Mouse (Mus musculus) E14TG2a.4 (cell line): ENCODE measurements around the gene Cend1.

Experiments used
- CTCF ChIP-seq: conservative IDR thresholded peaks from 2 replicates; pipeline ENCODE4 v1.5.1; 2014; ENCODE audit warnings: low read length
- NANOG ChIP-seq: IDR thresholded peaks from 2 replicates; pipeline ENCODE4 v1.6.1; 2014; ENCODE audit warnings: borderline replicate concordance, low read length, mixed read lengths

- TF ChIP-seq CTCF = no peak
- TF ChIP-seq NANOG = no peak
Measured at GRCm38 (mm10) chr7:141460391-141461113, 31.3 kb upstream of the Cend1 start, which contains the start of gene Cracr2b.
